Mouse (Mus musculus) adrenal gland, adult 2 months (tissue): ENCODE data around the gene Msi1. TPM values are rescaled to one million over a fixed set of nuclear protein-coding genes. Genes with fewer than 3 reads are reported as not detected.
"Not testable (repeated sequence)": the region's sequence is repeated elsewhere in the genome, so short reads cannot be mapped to it uniquely, and the experiment has no call there.

Experiments used
- DNase-seq: peaks from one replicate; pipeline ENCODE4 v3.0.0; 2021
- polyA plus RNA-seq: library from polyadenylated mRNA; depleted of rRNA; stranded (reverse); fragments of >200 nt; gene quantifications from 2 replicates; pipeline ENCODE4 v1.2.3, GENCODE M21; 2012
- total RNA-seq, 2 experiments: library from RNA; stranded (reverse); gene quantifications; 2 replicates each; pipeline ENCODE4 v1.2.3; 2021

The Msi1 gene
- total and polyA plus RNA-seq, 3 experiments: 16.3 to 24.0 (median 19.1) TPM

DNA sequence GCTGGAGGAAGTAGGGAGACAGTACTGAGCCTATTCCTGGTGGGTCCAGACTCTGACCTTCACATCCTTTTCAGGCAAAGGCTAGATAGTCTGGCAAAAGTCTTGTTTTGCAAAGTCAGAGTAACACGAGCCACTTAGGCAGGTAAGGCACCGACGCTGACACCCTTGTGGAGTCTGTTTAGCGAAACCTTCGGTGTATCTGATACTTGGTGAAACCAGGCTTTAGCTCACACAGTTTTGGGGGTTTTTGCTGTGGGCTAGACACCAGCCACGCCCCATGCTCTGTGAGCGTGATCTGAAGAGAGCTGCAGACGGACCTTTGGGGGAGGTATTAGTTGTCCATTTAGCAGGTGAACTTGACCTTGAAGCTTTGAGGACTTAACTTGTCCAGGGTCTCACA lies 3.8 kb downstream of the Msi1 start:
- DNase-seq: no peak

DNA sequence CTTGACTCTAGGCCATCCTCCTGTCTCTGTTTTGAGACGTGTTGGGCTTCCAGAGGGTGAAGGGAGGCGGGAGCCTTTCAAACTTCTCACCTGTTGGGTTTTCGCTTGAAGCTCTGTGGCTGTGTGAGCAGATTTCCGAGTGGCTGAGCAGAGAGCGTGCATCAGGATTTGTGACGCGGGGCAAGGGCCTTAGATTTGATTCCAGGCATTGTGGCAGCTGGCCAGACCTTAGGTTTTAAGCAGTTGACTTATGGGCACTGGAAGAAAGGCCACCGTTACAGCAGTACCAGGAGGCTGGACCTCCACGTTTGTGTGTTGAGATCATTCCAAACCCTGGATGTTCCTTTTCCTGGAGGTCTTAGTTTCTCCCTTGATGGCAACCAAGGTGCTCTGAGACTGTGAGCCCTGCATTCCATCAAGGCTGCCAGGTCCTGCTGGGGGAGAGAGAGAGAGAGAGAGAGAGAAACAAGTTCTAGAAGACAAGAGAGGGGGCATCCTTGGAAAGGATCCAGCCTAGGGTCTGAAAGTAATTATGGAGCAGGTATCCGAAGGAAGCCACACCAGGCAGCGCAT lies 5.0 kb downstream of the Msi1 start:
- no peak for DNase-seq

DNA sequence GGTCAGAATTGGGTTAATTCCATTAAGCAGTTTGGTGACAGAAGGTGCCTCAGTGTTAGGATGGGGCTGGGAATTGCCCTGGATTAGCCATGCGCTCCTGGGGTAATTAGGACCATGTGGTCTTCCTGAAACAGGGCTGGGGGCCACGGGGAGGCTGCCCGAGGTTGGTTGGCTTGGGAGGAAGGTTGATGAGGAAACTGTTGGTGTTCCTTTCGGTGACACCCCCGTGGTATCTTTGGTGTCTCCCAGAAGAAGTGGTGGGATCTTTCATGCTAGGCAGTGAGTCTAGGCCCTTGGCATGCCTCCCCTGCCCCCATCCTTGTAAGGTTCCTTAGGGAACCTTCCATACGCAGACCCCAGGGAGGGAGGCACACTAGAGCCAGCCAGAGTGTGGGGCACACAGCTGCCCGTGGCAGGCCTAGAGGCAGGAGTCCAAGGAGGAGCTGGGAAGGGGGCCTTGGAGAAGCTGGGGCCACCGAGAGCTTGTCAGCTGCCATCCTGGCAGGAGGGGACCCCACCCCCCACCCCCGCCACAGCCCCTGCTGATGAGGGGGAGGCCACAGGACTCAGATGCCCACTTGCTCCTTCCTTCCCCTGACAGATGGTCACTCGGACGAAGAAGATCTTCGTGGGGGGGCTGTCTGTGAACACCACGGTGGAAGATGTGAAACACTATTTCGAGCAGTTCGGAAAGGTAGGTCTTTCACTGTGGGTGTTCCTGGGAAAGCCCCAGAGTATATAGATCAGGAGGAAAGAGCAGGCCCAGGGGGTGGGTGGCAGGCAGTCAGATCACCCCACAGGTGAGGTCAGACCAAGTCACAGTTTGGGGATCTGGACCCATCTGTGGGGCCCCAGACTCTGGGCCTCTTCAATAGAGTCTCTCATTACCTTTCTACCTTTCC lies 5.7 kb downstream of the Msi1 start:
- no peak for DNase-seq

DNA sequence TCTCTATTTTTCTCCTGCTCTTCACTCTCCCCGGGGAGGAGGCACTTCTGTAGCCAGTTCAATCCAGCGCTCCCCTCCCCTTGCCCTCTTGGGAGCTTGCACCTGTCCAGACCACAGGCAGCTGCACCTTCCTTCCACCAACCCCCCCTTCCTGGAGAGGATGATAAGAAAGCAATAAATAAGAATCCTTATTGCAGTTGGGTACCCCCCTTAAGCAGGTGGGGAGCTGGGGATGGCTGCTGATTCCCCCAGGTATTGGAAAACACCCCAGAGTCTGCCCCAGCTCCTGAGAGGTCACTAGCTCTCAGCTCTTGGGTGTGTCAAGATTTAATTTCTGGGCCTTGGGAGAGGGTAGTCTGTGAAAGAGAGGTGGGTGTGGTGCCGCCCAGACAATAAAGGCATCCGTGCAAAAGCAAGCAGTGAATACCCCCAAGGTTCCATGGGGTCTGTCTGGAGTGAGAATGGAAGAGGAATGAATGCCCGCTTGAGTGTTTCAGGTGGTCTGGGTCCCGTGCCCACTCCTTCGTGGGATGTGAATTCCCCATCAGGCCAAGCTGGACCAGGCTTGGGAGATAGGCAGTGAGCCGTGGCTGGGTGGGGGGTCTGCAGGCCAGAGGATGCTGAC lies 6.5 kb downstream of the Msi1 start:
- DNase-seq: no peak

DNA sequence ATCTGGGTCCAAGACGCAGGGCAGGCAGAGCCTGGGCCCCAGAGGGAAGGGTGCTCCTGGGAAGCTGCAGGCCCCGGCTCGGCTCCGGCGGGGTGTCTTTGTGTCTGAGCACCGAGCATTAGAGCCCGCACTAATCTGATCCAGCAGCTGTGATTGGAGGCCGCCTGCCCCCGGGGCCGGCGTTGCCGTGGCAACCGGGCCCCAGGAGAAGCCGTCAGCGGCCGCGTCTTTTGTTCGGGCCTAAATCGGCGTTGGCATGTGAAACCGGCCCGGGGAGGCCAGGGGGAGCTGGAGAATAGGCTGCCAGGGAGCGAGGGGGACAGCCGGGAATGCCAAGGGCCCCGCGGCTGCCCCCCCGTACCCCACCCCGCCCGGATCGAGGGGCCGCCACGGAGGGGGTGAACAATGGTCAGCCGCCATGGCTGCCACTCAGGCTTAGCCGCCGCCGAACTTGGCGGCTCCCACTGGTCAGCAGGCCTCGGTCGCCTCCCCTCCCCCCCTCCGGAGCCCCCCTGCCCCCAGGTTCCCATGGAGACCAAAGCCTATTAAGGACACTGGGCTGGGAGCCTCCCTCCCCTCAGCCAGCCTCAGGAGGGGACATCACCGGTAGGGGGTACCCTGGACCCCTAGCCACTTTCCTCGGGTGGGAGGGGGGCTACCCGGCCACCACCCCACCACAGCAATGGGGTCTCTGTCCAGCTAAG lies 7.2 kb downstream of the Msi1 start:
- DNase-seq: peak; percentile 76

DNA sequence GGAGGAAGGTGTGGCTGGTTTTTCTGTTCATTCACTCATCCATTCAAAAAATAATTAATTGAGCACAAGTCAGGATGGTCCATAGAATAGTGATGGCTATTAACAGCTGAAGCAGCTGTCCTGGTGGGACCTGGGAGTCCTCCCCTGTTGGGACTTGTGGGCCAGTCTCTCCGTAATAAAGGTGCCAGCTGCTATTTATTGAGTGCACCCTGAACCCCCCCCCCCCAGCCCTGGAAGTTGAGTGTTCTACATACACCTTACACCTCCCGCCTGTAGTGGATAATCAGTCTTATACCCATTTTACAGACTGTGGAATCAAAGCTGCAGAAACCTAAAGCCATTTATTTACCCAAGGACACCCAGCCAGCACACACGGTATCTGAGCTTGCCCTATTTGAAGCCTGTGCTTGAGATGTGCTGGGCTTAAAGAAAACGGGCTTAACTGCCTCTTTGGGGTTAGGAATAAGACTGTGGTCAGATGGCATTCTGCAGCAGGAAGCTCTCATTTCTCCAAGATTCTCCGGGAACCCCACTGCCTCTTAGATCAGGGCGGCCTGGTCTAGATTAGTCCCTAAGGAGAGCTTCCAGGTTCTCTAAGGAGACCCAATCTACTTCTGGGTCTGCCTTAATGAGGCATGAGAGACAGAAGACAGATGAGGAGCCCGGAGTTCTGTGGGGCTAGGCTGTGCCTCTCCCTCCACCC lies 8.0 kb downstream of the Msi1 start:
- no peak for DNase-seq

DNA sequence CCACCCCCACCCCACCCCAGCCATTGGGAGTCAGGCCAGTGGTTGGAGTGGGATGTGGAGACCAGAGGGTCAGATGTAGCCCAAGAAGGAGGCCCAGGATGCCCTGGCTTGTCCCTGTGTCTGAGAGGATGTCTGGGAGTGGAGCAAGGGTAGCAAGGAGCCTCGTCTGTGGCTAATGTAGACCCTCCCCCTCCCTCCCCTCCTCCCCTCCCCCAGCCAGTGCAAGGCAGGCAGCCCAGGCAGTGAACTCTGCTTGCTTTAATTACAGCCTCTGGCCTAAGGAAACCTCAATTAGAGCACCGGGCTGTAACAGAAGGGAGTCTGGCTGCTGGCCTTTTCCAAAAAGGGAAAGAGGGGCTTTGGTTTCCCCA lies 8.5 kb downstream of the Msi1 start:
- no peak for DNase-seq

DNA sequence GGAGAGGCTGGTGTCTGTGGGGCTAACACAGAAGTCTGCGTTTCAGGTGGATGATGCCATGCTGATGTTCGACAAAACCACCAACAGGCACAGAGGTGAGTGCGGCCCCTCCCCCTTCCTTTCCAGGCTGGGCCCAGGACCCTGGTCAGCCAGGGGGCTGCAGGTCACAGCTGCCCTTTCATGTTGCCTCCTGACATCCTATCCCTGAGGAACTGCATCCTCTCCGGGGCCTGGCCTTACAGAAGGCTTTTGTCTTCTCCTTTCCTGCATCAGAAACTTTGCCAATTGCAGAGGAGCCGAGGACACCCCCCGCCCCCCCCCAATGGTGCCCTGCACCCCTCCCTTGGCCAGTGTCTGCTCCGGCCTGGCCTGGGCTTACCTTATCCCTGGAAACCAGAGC lies 9.3 kb downstream of the Msi1 start:
- DNase-seq: no peak

DNA sequence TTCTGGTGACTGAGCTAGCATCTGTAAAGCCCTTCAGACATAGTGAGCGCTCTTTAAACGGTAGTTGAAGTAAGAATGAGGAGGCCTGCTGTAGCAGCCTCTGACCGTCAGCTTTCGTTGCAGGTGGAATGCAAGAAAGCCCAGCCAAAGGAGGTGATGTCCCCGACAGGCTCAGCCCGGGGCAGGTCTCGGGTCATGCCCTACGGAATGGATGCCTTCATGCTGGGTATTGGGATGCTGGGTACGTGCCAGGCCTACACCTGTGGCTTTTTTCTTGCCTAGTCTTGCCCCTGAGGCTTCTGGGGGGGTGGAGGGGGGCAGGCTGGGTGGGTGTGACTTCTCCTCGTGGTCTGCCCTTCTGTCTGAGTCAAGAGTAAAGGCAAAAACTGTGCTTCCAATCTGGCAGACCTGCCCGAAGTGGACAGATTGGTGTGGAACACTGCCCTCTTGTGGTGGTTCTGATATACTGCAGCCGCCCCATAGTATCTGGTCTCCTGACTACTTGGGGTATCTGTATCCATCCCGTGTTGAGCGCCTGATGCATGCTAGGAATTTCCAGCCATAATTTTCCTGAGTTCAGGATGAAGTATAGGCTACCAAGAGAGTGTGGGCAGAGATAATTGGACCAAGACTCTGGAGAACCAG lies 11.9 kb downstream of the Msi1 start:
- peak; percentile 74 for DNase-seq

DNA sequence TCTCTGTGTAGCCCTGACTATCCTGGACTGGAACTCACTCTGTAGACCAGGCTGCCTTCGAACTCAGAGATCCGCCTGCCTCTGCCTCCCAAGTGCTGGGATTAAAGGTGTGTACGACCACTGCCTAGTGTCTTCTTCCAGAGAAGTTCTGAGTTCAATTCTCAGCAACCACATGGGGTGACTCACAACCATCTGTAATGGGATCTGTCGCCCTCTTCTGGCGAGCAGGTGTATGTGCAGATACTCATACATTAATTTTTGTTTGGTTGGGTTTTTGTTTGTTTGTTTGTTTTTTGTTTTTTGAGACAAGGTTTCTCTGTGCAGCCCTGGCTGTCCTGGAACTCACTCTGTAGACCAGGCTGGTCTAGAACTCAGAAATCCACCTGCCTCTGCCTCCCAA lies 13.3 kb downstream of the Msi1 start:
- not testable (repeated sequence) for DNase-seq

DNA sequence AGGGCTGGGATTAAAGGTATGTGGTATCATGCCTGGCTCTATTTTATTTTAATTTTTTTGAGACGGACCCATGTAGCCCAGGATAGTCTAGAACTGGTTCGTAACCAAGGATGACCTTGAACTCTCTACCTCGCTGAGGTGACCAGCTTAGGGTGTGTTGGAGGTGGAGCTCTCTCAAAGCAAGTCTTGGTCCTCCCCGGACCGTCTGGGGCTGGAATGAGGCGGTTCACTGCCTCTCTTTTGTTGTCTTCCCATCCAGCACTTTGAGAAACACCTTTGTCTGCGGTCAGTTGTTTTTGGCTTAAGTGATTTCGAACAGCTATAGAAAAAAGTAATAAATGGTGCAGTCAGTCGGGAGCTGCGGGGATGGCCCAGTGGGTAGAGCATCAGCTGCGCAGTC lies 14.7 kb downstream of the Msi1 start:
- no peak for DNase-seq

DNA sequence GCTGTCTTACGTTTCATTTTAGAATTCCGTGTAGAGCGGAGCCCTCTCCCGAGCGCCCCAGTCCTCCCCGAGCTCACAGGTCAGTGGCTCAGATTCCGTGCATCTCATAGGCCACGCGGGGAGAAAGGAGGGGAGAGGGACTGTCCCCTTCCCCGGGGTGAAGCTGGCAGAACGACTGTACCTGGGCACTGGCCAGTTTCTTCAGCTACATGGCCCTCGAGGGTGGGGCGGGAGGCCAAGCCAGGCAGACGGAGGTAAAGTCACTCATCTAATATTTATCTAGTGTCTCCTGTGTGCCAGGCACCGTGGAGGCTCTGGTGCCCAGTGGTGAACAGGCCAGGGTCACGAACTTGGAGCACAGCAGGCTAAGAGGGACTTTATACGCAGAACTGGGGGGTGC lies 17.7 kb downstream of the Msi1 start:
- DNase-seq: no peak

DNA sequence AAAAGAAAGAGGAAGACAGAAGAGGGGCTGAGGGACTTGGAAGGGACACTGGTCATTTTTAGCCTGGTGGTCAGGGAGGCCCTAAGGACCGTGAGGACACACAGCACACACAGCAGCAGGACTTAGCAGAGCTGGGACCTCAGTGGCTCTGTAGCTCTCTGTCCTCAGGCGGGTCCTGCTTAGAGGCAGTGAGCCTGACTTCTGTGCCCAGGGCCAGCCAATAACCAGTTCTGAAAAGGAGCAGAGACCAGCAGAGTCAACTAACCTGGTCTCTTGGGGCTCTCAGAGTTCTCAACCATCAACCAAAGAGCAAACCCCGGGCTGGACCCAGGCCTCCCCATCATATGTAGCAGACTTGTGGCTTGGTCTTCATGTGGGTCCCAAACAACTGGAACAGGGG lies 19.8 kb downstream of the Msi1 start:
- DNase-seq: no peak

DNA sequence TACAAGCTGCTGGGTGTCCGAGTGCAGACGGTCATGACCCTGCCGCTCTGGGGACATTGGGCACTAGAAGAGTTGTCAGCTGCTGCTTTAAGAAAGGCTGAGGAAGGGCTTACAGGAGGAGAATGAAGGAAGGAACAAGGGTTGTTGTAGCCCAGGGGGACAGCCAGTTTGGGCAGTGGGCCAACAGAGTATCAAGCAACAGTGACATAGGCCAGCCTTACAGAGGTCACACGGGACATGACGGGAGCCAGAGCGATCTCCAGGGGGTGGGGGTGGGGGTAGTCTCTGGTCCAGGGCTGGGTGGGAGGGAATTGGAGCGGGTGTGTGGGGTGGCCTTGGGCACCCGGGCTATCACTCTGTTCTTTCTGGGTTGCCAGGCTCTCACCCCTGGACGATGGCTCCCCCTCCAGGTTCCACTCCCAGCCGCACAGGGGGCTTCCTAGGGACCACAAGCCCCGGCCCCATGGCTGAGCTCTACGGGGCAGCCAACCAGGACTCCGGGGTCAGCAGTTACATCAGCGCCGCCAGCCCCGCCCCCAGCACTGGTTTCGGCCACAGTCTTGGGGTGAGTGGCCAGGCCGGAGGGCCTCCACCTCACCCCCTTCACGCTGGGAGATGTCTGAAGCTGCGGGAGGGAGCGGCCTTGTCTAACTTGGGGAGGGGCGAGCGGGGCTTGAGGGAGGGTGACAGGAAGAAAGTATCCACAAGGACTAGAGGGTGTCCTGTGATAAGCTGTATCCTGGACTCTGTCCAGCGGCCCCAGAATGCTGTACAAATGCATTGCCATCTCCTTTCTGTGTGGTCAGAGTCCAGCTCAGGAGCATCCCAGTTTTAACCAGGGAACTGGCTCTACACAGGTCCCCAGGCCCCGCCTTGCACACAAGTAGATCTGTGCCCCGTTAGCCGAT lies 21.3 kb downstream of the Msi1 start:
- DNase-seq: no peak

DNA sequence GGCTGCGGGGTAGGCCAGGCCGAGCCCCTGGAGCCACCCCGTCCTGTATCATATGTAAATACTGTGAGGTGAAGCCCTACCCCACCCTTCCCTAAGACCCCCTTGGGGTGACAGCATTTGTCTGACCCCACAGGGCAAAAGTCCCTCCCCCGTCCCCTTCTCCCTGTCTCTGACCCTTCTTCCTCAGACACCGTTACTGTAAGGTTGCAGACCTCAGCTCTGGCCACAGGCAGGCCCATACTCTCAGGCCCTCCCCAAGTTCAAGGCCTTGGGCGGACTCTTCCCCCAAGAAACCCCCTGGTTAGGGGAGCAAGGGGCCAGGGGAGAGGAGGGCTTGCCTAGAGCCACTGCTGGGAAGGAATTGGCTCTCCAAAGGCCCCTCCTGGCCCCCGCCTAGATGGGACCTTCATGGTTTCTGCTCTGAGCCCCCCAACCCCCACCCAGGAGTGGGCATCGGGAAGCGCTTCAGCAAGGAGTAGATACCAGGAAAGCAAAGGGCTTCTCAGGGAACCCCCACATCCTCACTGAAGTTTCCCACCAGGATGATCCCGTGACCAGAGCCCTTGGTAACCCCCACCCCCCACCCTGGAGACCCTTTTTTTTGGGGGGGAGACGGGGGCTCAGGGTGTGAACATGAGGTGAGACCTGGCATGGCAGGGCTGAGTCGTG lies 25.2 kb downstream of the Msi1 start:
- DNase-seq: no peak

DNA sequence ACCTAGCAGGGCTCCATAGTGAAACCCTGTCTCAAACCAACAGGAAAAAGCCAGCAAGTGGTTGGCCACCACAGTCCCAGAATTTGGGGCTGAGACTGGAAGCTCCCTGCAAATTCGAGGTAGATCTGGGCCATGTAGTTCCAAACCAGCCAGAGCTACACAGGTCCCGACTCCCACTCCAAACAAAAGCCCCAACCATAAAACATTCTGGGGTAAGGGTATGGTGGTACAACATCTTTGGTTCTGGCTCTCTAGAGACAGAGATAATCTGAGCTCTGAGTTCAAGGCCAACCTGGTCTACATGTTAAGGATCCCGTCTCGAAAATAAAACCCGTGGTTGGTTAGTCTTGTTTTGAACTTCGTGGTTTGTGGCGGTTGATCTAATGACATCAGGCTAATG lies 26.4 kb downstream of the Msi1 start:
- no peak for DNase-seq

DNA sequence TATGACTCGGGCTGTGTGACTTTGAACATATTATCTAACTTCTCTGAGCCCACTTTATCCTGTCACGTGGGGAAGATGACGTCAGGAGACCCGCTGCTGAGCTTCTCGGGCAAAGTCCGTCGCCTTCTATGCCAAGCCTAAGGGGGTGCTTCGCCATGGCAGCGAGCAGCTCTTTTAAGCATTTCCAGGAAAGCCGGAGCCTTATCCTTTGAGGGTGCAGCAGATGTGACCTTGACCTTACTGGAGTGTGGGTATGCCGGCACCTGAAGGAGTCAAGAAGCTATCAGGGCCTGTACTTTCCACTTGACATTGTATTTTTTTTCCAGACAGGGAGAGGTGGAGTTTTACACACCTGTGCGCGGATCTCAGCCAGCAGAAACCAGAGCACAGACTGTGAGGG lies 29.5 kb downstream of the Msi1 start:
- DNase-seq: no peak

DNA sequence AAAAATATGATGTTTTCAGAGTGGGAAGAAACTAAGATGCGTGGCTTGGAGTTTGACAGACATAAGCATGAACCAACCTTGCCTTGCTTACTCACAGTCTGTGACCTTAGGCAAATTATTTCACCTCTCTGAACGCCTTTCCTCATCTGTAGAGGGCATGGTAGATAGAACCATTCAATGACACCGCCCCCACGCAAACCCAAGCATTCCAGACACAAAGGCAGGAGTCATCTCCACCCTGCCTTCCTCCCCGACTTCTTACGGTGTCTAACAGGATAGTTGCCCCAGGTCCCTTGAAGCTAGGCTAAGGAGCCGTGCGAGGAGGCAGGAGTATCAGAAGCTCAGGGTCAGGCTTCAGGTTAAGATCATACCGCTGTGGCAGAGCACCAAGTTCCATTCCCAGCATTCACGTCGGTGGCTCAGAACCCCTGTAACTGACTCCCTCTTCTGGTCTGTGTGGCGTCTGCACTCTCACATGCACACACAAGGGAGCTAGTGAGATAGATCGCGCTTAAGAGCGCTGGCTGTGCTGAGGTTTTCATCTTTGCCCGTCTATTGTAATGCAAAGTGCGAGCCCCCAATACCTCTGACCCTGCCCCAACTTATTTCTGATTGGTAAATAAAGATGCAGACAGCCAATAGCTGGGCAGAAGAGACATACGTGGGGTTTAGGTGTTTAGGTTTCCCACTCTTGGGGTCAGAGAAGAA lies 35.2 kb downstream of the Msi1 start:
- no peak for DNase-seq
